36 mouse cellular contexts compared by ENCODE assay signal in genomic region chr15:101999676-102000335, GRCm38 (mm10). TPM values are rescaled to one million over a fixed set of nuclear protein-coding genes. Genes with fewer than 3 reads are reported as not detected.
"Had no signal": no experiment of that assay in that cellular context is flagged by ENCODE, and none has a peak within 500 bp of the region (broad histone marks: within the 10 kb centered on the region; RNA-seq: fewer than 3 reads in every experiment).

No protein-coding gene starts in this region.

- H3K9ac ChIP-seq: embryonic facial prominence, embryonic 12.5 days; embryonic facial prominence, embryonic 13.5 days; embryonic facial prominence, embryonic 15.5 days; forebrain, embryonic 12.5 days; forebrain, embryonic 13.5 days; forebrain, embryonic 15.5 days; forebrain, postnatal 0 days had no signal

- DNase-seq: cerebellum, adult 9-11 months; cerebellum, postnatal 10 days; cerebellum, postnatal 14 days; cerebellum, postnatal 25 days; cerebellum, postnatal 36 days; embryo, embryonic 11 days; forebrain, postnatal 0 days; gastrocnemius, adult 2 months; gastrocnemius, postnatal 10 days; gastrocnemius, postnatal 14 days; gastrocnemius, postnatal 25 days; gastrocnemius, postnatal 36 days; heart, adult 11 months; heart, adult 18-20 months had no signal

- ATAC-seq: forebrain, embryonic 13.5 days; forebrain, embryonic 14.5 days; forebrain, embryonic 15.5 days; forebrain, embryonic 16.5 days; forebrain, postnatal 0 days had no signal

- H3K27ac ChIP-seq: embryonic facial prominence, embryonic 10.5 days; embryonic facial prominence, embryonic 12.5 days; embryonic facial prominence, embryonic 13.5 days; embryonic facial prominence, embryonic 15.5 days; forebrain, embryonic 12.5 days; forebrain, embryonic 13.5 days; forebrain, embryonic 15.5 days; gastrocnemius, adult 2 months; heart, embryonic 10.5 days had no signal

- H3K36me3 ChIP-seq: embryonic facial prominence, embryonic 12.5 days; embryonic facial prominence, embryonic 13.5 days; embryonic facial prominence, embryonic 15.5 days; forebrain, embryonic 12.5 days; forebrain, embryonic 15.5 days had no signal

- H3K9me3 ChIP-seq: embryonic facial prominence, embryonic 13.5 days; embryonic facial prominence, embryonic 15.5 days; forebrain, embryonic 15.5 days; heart, embryonic 10.5 days had no signal

- H3K4me3 ChIP-seq: embryonic facial prominence, embryonic 10.5 days; embryonic facial prominence, embryonic 12.5 days; embryonic facial prominence, embryonic 13.5 days; embryonic facial prominence, embryonic 15.5 days; erythroblast, embryonic 14.5 days; forebrain, embryonic 12.5 days; forebrain, embryonic 13.5 days; forebrain, embryonic 15.5 days; gastrocnemius, adult 2 months; heart, embryonic 10.5 days had no signal

RNA-seq across cellular contexts. Expression of gene Krt8, which starts 4.5 kb away (rescaled TPM):
- total RNA-seq: common myeloid progenitor, adult 5-6 weeks; gastrocnemius, adult 2 months had no signal

RNA-seq across cellular contexts. Expression of gene Krt78, which starts 45.7 kb away (rescaled TPM):
- total RNA-seq: common myeloid progenitor, adult 5-6 weeks; forebrain, postnatal 0 days; gastrocnemius, adult 18-20 months; gastrocnemius, adult 2 months; gastrocnemius, adult 8-10 months; gastrocnemius, postnatal 10 days; gastrocnemius, postnatal 14 days; gastrocnemius, postnatal 25 days; gastrocnemius, postnatal 36 days; gastrocnemius, postnatal 4 days; granulocyte monocyte progenitor cell, adult 5-6 weeks had no signal
- polyA plus RNA-seq: cortical plate, adult 2 months; embryonic facial prominence, embryonic 10.5 days; embryonic facial prominence, embryonic 12.5 days; forebrain, embryonic 11.5 days; forebrain, embryonic 12.5 days; forebrain, embryonic 13.5 days; forebrain, embryonic 14.5 days; forebrain, embryonic 15.5 days; forebrain, embryonic 16.5 days; forebrain, postnatal 0 days; frontal cortex, adult 2 months; heart, embryonic 10.5 days; heart, embryonic 11.5 days had no signal

RNA-seq across cellular contexts. Expression of gene Krt79, which starts 59.7 kb away (rescaled TPM):
- total RNA-seq: common myeloid progenitor, adult 5-6 weeks; gastrocnemius, adult 2 months; gastrocnemius, adult 8-10 months; gastrocnemius, postnatal 10 days; gastrocnemius, postnatal 14 days; granulocyte monocyte progenitor cell, adult 5-6 weeks; heart, adult 18-20 months; heart, adult 8-10 months had no signal
- polyA plus RNA-seq: cortical plate, adult 2 months; embryonic facial prominence, embryonic 11.5 days; erythroblast, embryonic 14.5 days; frontal cortex, adult 2 months had no signal
